Mouse (Mus musculus) heart, embryonic 14.5 days (tissue): ENCODE results near the gene Col25a1. TPM values are rescaled to one million over a fixed set of nuclear protein-coding genes. Genes with fewer than 3 reads are reported as not detected.

Experiments
- ATAC-seq: fragments of 200-750 bp; cut with Nextera tagmentation; 2 replicates; pipeline ENCODE4 v1.8.0; 2017; ENCODE audit warnings: low read depth, moderate TSS enrichment; ENCODE audit not compliant: insufficient number of reproducible peaks, insufficient read depth, low FRiP score
- H3K27ac ChIP-seq, 2 experiments: fragments of 200-500 bp in 1 of 2; fragments of 300-500 bp in 1 of 2; sonication (generic) in 1 of 2; replicated peaks in 1 of 2; 2 replicates each; pipeline ENCODE4 v1.5.1; 2012 to 2014; ENCODE audit warnings: low read depth in 2 of 2, low read length in 2 of 2, control low read depth in 1 of 2, mild to moderate bottlenecking in 1 of 2, mixed read lengths in 1 of 2; ENCODE audit not compliant: control insufficient read depth in 1 of 2, insufficient read depth in 1 of 2
- H3K27me3 ChIP-seq: fragments of 300-500 bp; sonication (generic); 2 replicates; pipeline ENCODE4 v1.6.1; 2014; ENCODE audit warnings: mild to moderate bottlenecking, low read length, control low read depth; ENCODE audit not compliant: control insufficient read depth, insufficient read depth
- H3K36me3 ChIP-seq: fragments of 300-500 bp; sonication (generic); 2 replicates; pipeline ENCODE4 v1.6.1; 2014; ENCODE audit warnings: mild to moderate bottlenecking, control low read depth, low read length, mixed read lengths; ENCODE audit not compliant: control insufficient read depth, insufficient read depth
- H3K4me1 ChIP-seq, 2 experiments: fragments of 200-500 bp in 1 of 2; fragments of 300-500 bp in 1 of 2; sonication (generic) in 1 of 2; 2 replicates each; pipeline ENCODE4 v1.6.1; 2012 to 2014; ENCODE audit warnings: low read length in 2 of 2, control low read depth in 1 of 2, mixed read lengths in 1 of 2; ENCODE audit not compliant: control insufficient read depth in 2 of 2, insufficient read depth in 2 of 2
- H3K4me2 ChIP-seq: fragments of 300-500 bp; sonication (generic); 2 replicates; pipeline ENCODE4 v1.6.1; 2014; ENCODE audit warnings: mild to moderate bottlenecking, low read length
- H3K4me3 ChIP-seq, 2 experiments: fragments of 200-500 bp in 1 of 2; fragments of 300-500 bp in 1 of 2; sonication (generic) in 1 of 2; 2 replicates each; pipeline ENCODE4 v1.5.1; 2012 to 2014; ENCODE audit warnings: low read length in 2 of 2, mild to moderate bottlenecking in 2 of 2, control low read depth in 1 of 2, low read depth in 1 of 2, moderate library complexity in 1 of 2; ENCODE audit not compliant: control insufficient read depth in 1 of 2, insufficient read depth in 1 of 2
- H3K9ac ChIP-seq: fragments of 300-500 bp; sonication (generic); 2 replicates; pipeline ENCODE4 v1.6.1; 2014; ENCODE audit warnings: mild to moderate bottlenecking, low read length
- H3K9me3 ChIP-seq: fragments of 300-500 bp; sonication (generic); 2 replicates; pipeline ENCODE4 v1.6.1; 2016; ENCODE audit warnings: low read length, control low read depth; ENCODE audit not compliant: control insufficient read depth
- WGBS: fragments of 180-500 bp; shearing (Covaris S2); extraction: QIAGEN DNeasy Blood & Tissue Kit; methylation state at CpG from one replicate; pipeline ENCODE4 v1.1.7; 2014; 5-methylcytosine and 5-hydroxymethylcytosine counted together
- polyA plus RNA-seq: library from polyadenylated mRNA; unstranded; fragments of >200 nt; fragmentation: Nextera tagmentation; extraction: Ambion mirVana; gene quantifications from 2 replicates; pipeline ENCODE4 v1.2.1, GENCODE M21; 2014

The Col25a1 gene
- polyA plus RNA-seq, 1 experiment from 2014 or later: 2.3 TPM

- Histone ChIP-seq H3K4me2 (no peak overlapping the region), H3K27me3 (no peaks in the 10 kb centered on the region; the same call in 1 of the 2 replicates), H3K9me3 (no peaks in the 10 kb centered on the region), H3K9ac (no peak overlapping the region), H3K4me1 (no peaks in the 10 kb centered on the region), H3K36me3 (no peaks in the 10 kb centered on the region), H3K27ac (no peak overlapping the region), H3K4me3 (no peak overlapping the region)
- no peak for ATAC-seq
- 85% methylated on average over 5 of the region's 5 CpGs for WGBS
Measured at GRCm38 (mm10) chr3:130381691-130382090, 250.4 kb downstream of the Col25a1 start.

- Histone ChIP-seq H3K27ac (no peak overlapping the region), H3K4me3 (no peak overlapping the region), H3K4me1 (peaks cover 2 to 3% of the 10 kb centered on the region in 2 experiments; a peak in 2 of 4 replicates), H3K4me2 (no peak overlapping the region), H3K9me3 (no peaks in the 10 kb centered on the region), H3K27me3 (no peaks in the 10 kb centered on the region; the same call in 1 of the 2 replicates), H3K9ac (no peak overlapping the region), H3K36me3 (no peaks in the 10 kb centered on the region)
- no peak; the same call in 1 of the 2 replicates for ATAC-seq
- 5% methylated on average over 4 of the region's 4 CpGs for WGBS
Measured at GRCm38 (mm10) chr3:130385856-130386255, 254.6 kb downstream of the Col25a1 start.

GRCm38 (mm10) chr3:130387156-130387555 lies 255.9 kb downstream of the Col25a1 start:
- Histone ChIP-seq H3K36me3 (no peaks in the 10 kb centered on the region), H3K27me3 (no peaks in the 10 kb centered on the region; the same call in 1 of the 2 replicates), H3K9ac (no peak overlapping the region), H3K4me3 (no peak overlapping the region), H3K27ac (no peak overlapping the region), H3K4me2 (no peak overlapping the region), H3K4me1 (peaks cover 2 to 3% of the 10 kb centered on the region in 2 experiments; a peak in 2 of 4 replicates), H3K9me3 (no peaks in the 10 kb centered on the region)
- no peak for ATAC-seq
- WGBS: 89% methylated on average over 4 of the region's 4 CpGs

- peaks cover 2 to 3% of the 10 kb centered on the region in 2 experiments; a peak in 2 of 4 replicates for H3K4me1 ChIP-seq
- WGBS: 57% methylated on average over 14 of the region's 14 CpGs
- H3K27me3 ChIP-seq: no peaks in the 10 kb centered on the region
- no peaks in the 10 kb centered on the region for H3K36me3 ChIP-seq
- peak overlapping the region; percentile 12 to 19; a peak in 3 of 4 replicates for H3K27ac ChIP-seq
- H3K9me3 ChIP-seq: no peaks in the 10 kb centered on the region
- H3K9ac ChIP-seq: no peak overlapping the region
- no peak overlapping the region for H3K4me3 ChIP-seq
- H3K4me2 ChIP-seq: peak overlapping the region; percentile 40
- no peak for ATAC-seq
Measured at GRCm38 (mm10) chr3:130389261-130389975, 258.1 kb downstream of the Col25a1 start.

GRCm38 (mm10) chr3:130396636-130397035 lies 265.3 kb downstream of the Col25a1 start:
- no peak overlapping the region for H3K4me3 ChIP-seq
- H3K27ac ChIP-seq: no peak overlapping the region
- H3K9me3 ChIP-seq: no peaks in the 10 kb centered on the region
- H3K4me2 ChIP-seq: no peak overlapping the region
- H3K9ac ChIP-seq: no peak overlapping the region
- ATAC-seq: no peak
- H3K36me3 ChIP-seq: no peaks in the 10 kb centered on the region
- no peaks in the 10 kb centered on the region for H3K4me1 ChIP-seq
- H3K27me3 ChIP-seq: no peaks in the 10 kb centered on the region

- Histone ChIP-seq H3K4me3 (no peak overlapping the region), H3K27me3 (no peaks in the 10 kb centered on the region; the same call in 1 of the 2 replicates), H3K4me2 (0 out of 2 replicates have a peak overlapping the region, but pooled peaks have one; percentile 6), H3K27ac (peak overlapping the region in 1 of 2 experiments; percentile 37; a peak in 1 of 4 replicates), H3K9me3 (no peaks in the 10 kb centered on the region), H3K36me3 (no peaks in the 10 kb centered on the region), H3K9ac (no peak overlapping the region), H3K4me1 (no peaks in the 10 kb centered on the region)
- no peak for ATAC-seq
- WGBS: 73% methylated on average over 13 of the region's 13 CpGs
Measured at GRCm38 (mm10) chr3:130400716-130401559, 269.6 kb downstream of the Col25a1 start.

- 69% methylated on average over 1 of the region's 1 CpGs for WGBS
- H3K4me2 ChIP-seq: no peak overlapping the region
- no peaks in the 10 kb centered on the region; the same call in 1 of the 2 replicates for H3K27me3 ChIP-seq
- no peak overlapping the region for H3K9ac ChIP-seq
- H3K4me3 ChIP-seq: no peak overlapping the region
- H3K36me3 ChIP-seq: no peaks in the 10 kb centered on the region
- H3K9me3 ChIP-seq: no peaks in the 10 kb centered on the region
- no peak for ATAC-seq
- H3K27ac ChIP-seq: peak overlapping the region in 1 of 2 experiments; percentile 37; a peak in 1 of 4 replicates
- no peaks in the 10 kb centered on the region for H3K4me1 ChIP-seq
Measured at GRCm38 (mm10) chr3:130401560-130401852, 270.2 kb downstream of the Col25a1 start.
